Mouse (Mus musculus): ENCODE data around the gene Ift122.

DNA sequence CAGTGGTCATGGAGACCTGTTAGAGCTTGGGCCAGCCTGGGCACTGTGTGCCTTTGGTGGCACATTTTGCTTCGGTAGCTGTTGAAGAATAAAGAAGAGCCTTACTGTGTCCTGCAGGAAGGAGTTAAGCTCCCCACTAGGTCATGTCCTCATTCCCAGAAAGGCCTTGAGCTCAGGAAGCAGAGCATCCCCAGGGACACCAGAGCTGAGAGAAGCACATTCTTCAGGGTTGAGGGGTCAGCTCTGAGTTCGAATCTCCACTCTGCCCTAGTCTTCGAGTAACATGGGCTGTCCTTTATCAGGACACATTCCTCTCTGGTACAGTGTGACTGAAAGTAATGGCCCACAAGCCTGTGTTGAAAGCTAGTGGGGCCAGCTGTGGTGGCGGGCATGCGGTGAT lies 66.6 kb downstream of the Ift122 start:
- TF ChIP-seq CTCF (conservative IDR thresholded peaks at IDR 0.05 in 1 of 2, IDR thresholded peaks at IDR 0.05 in 1 of 2; ENCODE audit: low read depth in 2 of 2, low read length in 2 of 2) (no peak), NELFE (IDR thresholded peaks at IDR 0.05; ENCODE audit: low read depth, low read length) (no peak), ZKSCAN1 (IDR thresholded peaks at IDR 0.05; ENCODE audit: borderline replicate concordance, low read depth, low read length) (no peak), E2F4 (IDR thresholded peaks at IDR 0.05; ENCODE audit: insufficient replicate concordance, low read depth, low read length) (no peak), EP300 (IDR thresholded peaks at IDR 0.05; ENCODE audit: low read length) (no peak), ELF1 (IDR thresholded peaks at IDR 0.05; ENCODE audit: low read depth, low read length) (no peak), USF1 (IDR thresholded peaks at IDR 0.05; ENCODE audit: low read depth, low read length) (no peak), MAZ (IDR thresholded peaks at IDR 0.05; ENCODE audit: low read depth, low read length) (no peak), MAFK (IDR thresholded peaks at IDR 0.05; ENCODE audit: insufficient replicate concordance, low read length) (no peak), POLR2AphosphoS2 (IDR thresholded peaks at IDR 0.05; ENCODE audit: low read depth, low read length) (no peak), SIN3A (IDR thresholded peaks at IDR 0.05; ENCODE audit: low read length) (no peak), USF2 (conservative IDR thresholded peaks at IDR 0.05; ENCODE audit: low read depth, low read length) (no peak)
